Mouse (Mus musculus) gastrocnemius, postnatal 36 days (tissue): ENCODE measurements at regions not wholly inside any gene's neighbourhood (a gene's known extent, or its start where the extent isn't known, plus 50 kb on each side); places are given as distances from the start of the nearest gene placed in this dataset.

Experiments used
- microRNA-seq, 2 experiments: library from miRNA; unstranded; fragments of <30 nt; microRNA quantifications; one replicate each; pipeline ENCODE4 v1.2.0; 2021

Small RNA genes in the stretch of these regions (microRNA-seq; reads per million reads assigned to microRNA genes)
- 0 reads per million in 2 experiments for gene Gm22234
- gene Gm25297, result 0 reads per million in 2 experiments
